Mouse (Mus musculus): Measurements from ENCODE around the gene Gga3. TPM values are rescaled to one million over a fixed set of nuclear protein-coding genes. Genes with fewer than 3 reads are reported as not detected.

The Gga3 gene
- total and polyA plus RNA-seq, 3 experiments = 7.7 to 39.8 (median 18.7) TPM

GRCm38 (mm10) chr11:115642705-115643104, 38.9 kb upstream of the Gga3 start:
- dilution Hi-C loops (cut with MboI; ENCODE audit: extremely low pct_ligation_motif_present, extremely low pct_unique_long_range_greater_than_20kb, low sequenced_read_pairs) (no loop called here), in situ Hi-C loops (cut with MboI; ENCODE audit: low pct_ligation_motif_present, low pct_unique_long_range_greater_than_20kb, low sequenced_read_pairs) (loop anchor here (5.0 to 25.0 kb wide), 3 partner anchors 70 to 770 kb away; partner anchors contain the start of genes Caskin2, Rnf157 and Tsen54)
- Histone ChIP-seq H3K4me2 (ENCODE audit: insufficient read depth, low read depth, poor library complexity, severe bottlenecking) (no peak overlapping the region), H3K4me3 (replicated peaks in 1 of 3; ENCODE audit: low read depth in 2 of 3, low read length in 2 of 3, poor library complexity in 1 of 3) (no peak overlapping the region), H3K9ac (ENCODE audit: insufficient read depth, low read depth) (no peak overlapping the region), H3K36me3 (replicated peaks in 1 of 2; ENCODE audit: control insufficient read depth in 1 of 2, insufficient read depth in 1 of 2, low read length in 1 of 2) (peaks cover 23 to 29% of the 10 kb centered on the region in 2 experiments), H3K4me1 (ENCODE audit: control insufficient read depth in 1 of 2, insufficient read depth in 2 of 2) (peaks cover 59 to 94% of the 10 kb centered on the region in 2 experiments), H3K9me3 (replicated peaks; ENCODE audit: low read length) (no peaks in the 10 kb centered on the region), H3K27ac (ENCODE audit: insufficient read depth, low read depth) (peak overlapping the region; percentile 83), H3K27me3 (replicated peaks) (no peaks in the 10 kb centered on the region), H3K79me2 (replicated peaks; ENCODE audit: control insufficient read depth, extremely low read depth, insufficient read depth, poor library complexity, severe bottlenecking) (peaks cover 18% of the 10 kb centered on the region)
- no peak for TF ChIP-seq ETS1 (conservative IDR thresholded peaks at IDR 0.05; ENCODE audit: low read depth, low read length)
- no peak for TF ChIP-seq JUND (conservative IDR thresholded peaks at IDR 0.05; ENCODE audit: low read depth, low read length)
- TF ChIP-seq SMC3 (IDR thresholded peaks at IDR 0.05; ENCODE audit: low read depth, low read length) = peak; percentile 11; the same call in 1 of the 2 replicates
- TF ChIP-seq ZNF384 (IDR thresholded peaks at IDR 0.05; ENCODE audit: low read depth, low read length) = peak; percentile 60
- peak in 1 of 2 experiments; percentile 22; a peak in 1 of 4 replicates for TF ChIP-seq CTCF (conservative IDR thresholded peaks at IDR 0.05 in 1 of 2, IDR thresholded peaks at IDR 0.05 in 1 of 2; ENCODE audit: low read depth in 2 of 2, low read length in 2 of 2)
- TF ChIP-seq MYC (IDR thresholded peaks at IDR 0.05; ENCODE audit: low read depth, low read length) = peak; percentile 70; the same call in 1 of the 2 replicates
- no peak for DNase-seq (ENCODE audit: extremely low read depth)

DNA sequence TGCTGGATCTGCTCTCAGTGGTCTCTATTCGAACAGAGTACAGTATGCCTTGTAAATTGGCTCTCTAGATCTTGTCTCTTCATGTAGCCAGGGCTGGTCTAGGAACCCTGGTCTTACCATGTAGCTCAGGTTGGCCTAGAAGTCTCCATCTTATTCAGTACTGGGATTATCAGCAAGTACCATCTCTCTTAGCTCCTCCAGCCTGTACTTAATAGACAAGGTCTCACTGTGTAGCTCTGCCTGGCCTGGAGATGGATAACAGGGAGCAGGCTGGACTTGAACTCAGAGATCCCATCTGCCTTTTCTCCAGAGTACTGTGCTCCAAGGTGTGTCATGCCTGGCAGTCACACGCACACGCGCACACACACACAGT, 37.8 kb upstream of the Gga3 start:
- peak overlapping the region; percentile 98 for H3K27ac ChIP-seq (ENCODE audit: insufficient read depth, low read depth)
- TF ChIP-seq IRF4 (IDR thresholded peaks at IDR 0.05; ENCODE audit: low read depth, low read length) = no peak
- 0 out of 2 replicates have a peak, but pooled peaks have one; percentile 22 for TF ChIP-seq E2F4 (IDR thresholded peaks at IDR 0.05; ENCODE audit: insufficient replicate concordance, low read depth, low read length)
- TF ChIP-seq TBP (conservative IDR thresholded peaks at IDR 0.05; ENCODE audit: low read depth, low read length) = 0 out of 2 replicates have a peak, but pooled peaks have one; percentile 51
- peak; percentile 54; the same call in 1 of the 2 replicates for TF ChIP-seq NELFE (IDR thresholded peaks at IDR 0.05; ENCODE audit: low read depth, low read length)
- no peak for TF ChIP-seq USF2 (conservative IDR thresholded peaks at IDR 0.05; ENCODE audit: low read depth, low read length)
- TF ChIP-seq POLR2AphosphoS2 (IDR thresholded peaks at IDR 0.05; ENCODE audit: low read depth, low read length) = 0 out of 2 replicates have a peak, but pooled peaks have one; percentile 4
- TF ChIP-seq CHD1 (IDR thresholded peaks at IDR 0.05; ENCODE audit: low read depth, low read length) = peak; percentile 70
- no peak; the same call in 1 of the 2 replicates for TF ChIP-seq MYC (IDR thresholded peaks at IDR 0.05; ENCODE audit: low read depth, low read length)
- in situ Hi-C loops (cut with MboI; ENCODE audit: low pct_ligation_motif_present, low pct_unique_long_range_greater_than_20kb, low sequenced_read_pairs) = loop anchor here (5.0 to 25.0 kb wide), 3 partner anchors 71 to 771 kb away; partner anchors contain the start of genes Caskin2, Rnf157 and Tsen54
- peak overlapping the region; percentile 14; the same call in 1 of the 2 replicates for H3K4me2 ChIP-seq (ENCODE audit: insufficient read depth, low read depth, poor library complexity, severe bottlenecking)
- H3K4me1 ChIP-seq (ENCODE audit: control insufficient read depth in 1 of 2, insufficient read depth in 2 of 2) = peaks cover 61 to 95% of the 10 kb centered on the region in 2 experiments
- peaks cover 18 to 22% of the 10 kb centered on the region in 2 experiments for H3K36me3 ChIP-seq (replicated peaks in 1 of 2; ENCODE audit: control insufficient read depth in 1 of 2, insufficient read depth in 1 of 2, low read length in 1 of 2)
- DNase-seq (ENCODE audit: extremely low read depth) = no peak
- H3K9me3 ChIP-seq (replicated peaks; ENCODE audit: low read length) = no peaks in the 10 kb centered on the region
- H3K27me3 ChIP-seq (replicated peaks) = no peaks in the 10 kb centered on the region
- peak overlapping the region; percentile 41 for H3K9ac ChIP-seq (ENCODE audit: insufficient read depth, low read depth)
- peaks cover 13% of the 10 kb centered on the region for H3K79me2 ChIP-seq (replicated peaks; ENCODE audit: control insufficient read depth, extremely low read depth, insufficient read depth, poor library complexity, severe bottlenecking)
- H3K4me3 ChIP-seq (replicated peaks in 1 of 3; ENCODE audit: low read depth in 2 of 3, low read length in 2 of 3, poor library complexity in 1 of 3) = peak overlapping the region in 1 of 3 experiments; percentile 26
- dilution Hi-C loops (cut with MboI; ENCODE audit: extremely low pct_ligation_motif_present, extremely low pct_unique_long_range_greater_than_20kb, low sequenced_read_pairs) = no loop called here
